Mouse (Mus musculus): ENCODE data around the gene D16Ertd472e. TPM values are rescaled to one million over a fixed set of nuclear protein-coding genes. Genes with fewer than 3 reads are reported as not detected.
A peak's percentile ranks its signal among the peaks of the same experiment; 100 is the strongest.

D16Ertd472e gene
- 10 to 100 TPM; 14.8 to 15.5 TPM for total RNA-seq (2021)
- long read RNA-seq, full-length matches to known transcripts: 3 of 5 reads
- long read RNA-seq, partial matches to known transcripts: 0 of 5 reads
- long read RNA-seq, other reads (novel, unspliced or antisense): 2 of 5 reads

- peak; percentile 79 to 85 for DNase-seq (ENCODE audit: low spot score in 2 of 2)
These were observed at the start of gene D16Ertd472e for GRCm38 (mm10) chr16:78576478-78577084. Gene D16Ertd472e (minus strand): TSS chr16:78576708.

DNA sequence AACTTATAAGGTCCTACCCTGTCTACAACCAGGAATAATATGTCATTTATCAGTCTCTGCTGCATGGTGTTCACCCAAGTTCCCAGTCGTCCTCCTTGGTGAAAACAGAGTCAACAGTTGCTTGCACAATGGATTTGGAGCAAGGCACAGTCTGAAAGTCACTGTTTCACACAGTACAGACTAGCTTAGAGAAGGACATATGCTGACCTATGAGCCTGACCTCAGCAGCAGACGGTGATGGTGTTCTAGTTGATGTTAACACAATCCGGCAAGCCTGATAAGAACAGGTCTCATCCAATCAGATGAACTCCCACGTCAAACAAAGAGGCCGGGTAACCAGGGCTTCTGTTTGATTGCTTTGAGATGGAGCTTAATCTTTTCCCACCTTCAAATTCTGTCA is 46.2 kb upstream of the D16Ertd472e start:
- DNase-seq (ENCODE audit: low spot score in 2 of 2): no peak

- DNase-seq (ENCODE audit: low spot score in 2 of 2): no peak
These were observed 42.9 kb upstream of the D16Ertd472e start for GRCm38 (mm10) chr16:78619386-78619785.

DNA sequence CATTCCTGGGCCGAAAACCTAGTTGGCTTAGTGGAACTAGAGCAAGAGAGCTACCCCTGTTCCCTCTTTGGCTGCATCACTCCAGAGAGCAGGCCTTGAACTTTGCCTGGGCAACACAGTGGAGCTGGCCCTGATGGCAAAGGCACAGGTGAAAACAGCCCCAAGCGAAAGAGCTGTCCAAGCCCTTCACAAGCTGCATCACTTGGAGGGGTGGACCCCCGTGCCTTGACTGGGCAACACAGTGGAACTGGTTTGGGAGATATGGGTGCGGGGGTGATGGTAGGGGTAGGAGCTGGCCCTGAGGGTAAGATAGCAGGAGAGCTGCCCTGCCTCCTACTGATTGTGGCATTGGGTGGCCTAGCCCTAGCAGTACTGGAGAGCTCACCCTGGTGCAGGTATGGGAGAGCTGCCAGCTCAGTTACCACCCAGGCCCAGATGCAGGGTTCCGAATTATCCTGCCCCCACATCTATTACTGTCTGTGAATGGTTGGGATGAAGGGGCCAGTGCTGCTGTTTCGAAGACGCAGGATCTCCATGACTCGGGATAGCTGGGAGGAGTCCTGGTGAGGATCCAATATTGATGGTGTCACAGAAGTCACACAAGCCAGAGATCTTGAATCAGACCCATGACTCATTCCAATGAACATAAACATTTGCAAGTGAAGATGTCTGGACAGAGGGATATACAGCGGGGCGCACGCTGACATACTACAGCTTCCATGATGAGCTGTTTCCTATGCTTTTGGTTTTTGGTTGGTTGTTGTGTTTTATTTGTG is 41.4 kb upstream of the D16Ertd472e start:
- no peak for DNase-seq (ENCODE audit: low spot score in 2 of 2)

GRCm38 (mm10) chr16:78606202-78606601 is 29.7 kb upstream of the D16Ertd472e start:
- no peak for DNase-seq (ENCODE audit: low spot score in 2 of 2)

- peak in 1 of 2 experiments; percentile 7 for DNase-seq (ENCODE audit: low spot score in 2 of 2)
These were observed 22.4 kb upstream of the D16Ertd472e start for GRCm38 (mm10) chr16:78598919-78599318.

DNA sequence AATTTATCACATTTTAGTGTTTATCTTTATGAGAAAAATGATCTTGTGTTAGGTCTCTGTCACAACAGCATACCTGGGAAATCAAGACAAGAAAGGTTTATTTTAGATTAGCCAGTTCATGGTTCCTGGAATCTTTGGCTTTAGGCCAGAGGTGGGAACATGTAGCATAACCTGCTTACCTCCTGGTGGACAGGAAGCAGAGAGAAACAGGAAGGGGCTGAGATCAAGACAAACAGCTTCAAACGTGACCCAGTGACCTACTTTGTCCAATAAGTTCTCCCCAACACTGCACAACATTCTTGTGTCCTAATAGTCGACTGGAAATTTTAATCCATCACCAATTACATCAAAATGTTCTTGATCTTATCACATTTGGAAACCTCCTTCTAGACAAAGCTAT is 19.9 kb upstream of the D16Ertd472e start:
- DNase-seq (ENCODE audit: low spot score in 2 of 2): no peak

DNA sequence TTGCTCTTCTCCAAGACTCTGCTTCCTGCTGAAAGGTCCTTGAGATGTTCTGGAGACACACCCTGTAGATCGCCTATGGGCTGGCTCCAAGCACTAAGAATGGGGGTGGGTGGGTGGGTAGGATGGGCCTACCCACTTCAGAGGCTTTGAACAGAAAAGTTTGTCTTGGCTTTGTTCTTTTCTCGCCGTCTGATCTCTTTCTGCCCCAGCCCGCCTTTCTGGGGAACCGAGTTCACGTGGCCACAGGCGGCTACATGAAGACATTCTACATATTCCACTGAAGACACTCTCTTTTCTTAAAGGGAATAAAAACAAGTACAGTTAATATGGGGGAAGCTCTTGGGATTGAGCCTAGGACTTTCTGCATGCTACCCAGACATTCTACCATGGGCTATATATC is 19.3 kb upstream of the D16Ertd472e start:
- no peak for DNase-seq (ENCODE audit: low spot score in 2 of 2)

DNA sequence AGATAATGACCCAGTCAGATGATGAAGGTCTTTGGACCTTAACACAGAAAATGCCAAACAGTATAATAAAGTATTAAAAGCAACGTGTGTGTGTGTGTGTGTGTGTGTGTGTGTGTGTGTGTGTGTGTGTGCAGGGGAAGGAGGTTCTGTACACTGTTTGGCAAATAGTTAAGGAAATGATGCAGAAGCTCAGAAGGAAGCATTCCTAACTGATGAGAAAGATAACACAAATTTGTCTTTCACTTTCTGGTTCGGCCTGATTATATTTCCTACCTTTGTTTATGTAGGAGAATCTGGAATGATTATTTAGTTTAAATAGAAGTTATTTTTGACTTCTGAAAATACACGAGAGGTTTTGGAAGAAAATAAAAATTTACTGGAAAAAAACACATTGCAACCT is 17.6 kb upstream of the D16Ertd472e start:
- DNase-seq (ENCODE audit: low spot score in 2 of 2): no peak

- DNase-seq (ENCODE audit: low spot score in 2 of 2): no peak
These were observed 14.6 kb upstream of the D16Ertd472e start for GRCm38 (mm10) chr16:78591130-78591529.

DNA sequence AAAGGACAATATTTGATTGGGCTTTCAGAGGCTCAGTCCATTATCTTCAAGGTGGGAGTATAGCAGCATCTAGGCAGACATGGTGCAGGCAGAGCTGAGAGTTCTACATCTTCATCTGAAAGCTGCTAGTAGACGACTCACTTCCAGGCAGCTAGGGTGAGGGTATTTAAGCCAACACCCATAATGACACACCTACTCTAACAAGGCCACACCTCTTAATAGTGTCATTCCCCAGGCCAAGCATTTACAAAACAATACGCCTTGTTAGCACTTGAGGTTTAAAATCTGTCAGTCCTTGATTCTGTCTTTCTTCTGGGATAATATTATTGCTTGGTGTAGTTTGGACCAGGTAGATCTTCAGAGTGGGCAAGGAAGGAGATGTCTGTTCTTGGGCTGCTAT is 12.3 kb upstream of the D16Ertd472e start:
- no peak for DNase-seq (ENCODE audit: low spot score in 2 of 2)

DNA sequence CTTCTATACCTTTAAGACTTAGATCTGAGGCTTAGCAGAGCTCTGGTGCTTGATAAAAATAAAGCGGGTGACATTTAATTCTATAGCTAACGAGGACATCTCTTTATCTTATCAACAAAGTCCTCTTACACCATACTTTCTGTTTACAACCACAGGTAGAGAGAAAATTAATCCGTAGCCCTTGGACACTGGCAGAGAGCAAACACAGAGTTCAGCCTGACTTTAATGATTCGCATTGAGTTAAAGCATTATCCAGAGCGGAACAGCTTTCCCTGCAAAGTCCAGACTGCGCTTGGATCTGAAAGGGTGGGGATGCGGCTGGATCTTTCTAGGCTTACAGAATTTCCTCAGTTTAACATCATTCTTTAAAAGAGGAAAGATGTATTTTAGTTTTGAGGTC is 10.1 kb upstream of the D16Ertd472e start:
- no peak for DNase-seq (ENCODE audit: low spot score in 2 of 2)

- no peak for DNase-seq (ENCODE audit: low spot score in 2 of 2)
These were observed 9.3 kb upstream of the D16Ertd472e start for GRCm38 (mm10) chr16:78585664-78586397.

- no peak for DNase-seq (ENCODE audit: low spot score in 2 of 2)
These were observed 8.7 kb upstream of the D16Ertd472e start for GRCm38 (mm10) chr16:78585163-78585562.

GRCm38 (mm10) chr16:78583968-78584367 is 7.5 kb upstream of the D16Ertd472e start:
- no peak for DNase-seq (ENCODE audit: low spot score in 2 of 2)

DNA sequence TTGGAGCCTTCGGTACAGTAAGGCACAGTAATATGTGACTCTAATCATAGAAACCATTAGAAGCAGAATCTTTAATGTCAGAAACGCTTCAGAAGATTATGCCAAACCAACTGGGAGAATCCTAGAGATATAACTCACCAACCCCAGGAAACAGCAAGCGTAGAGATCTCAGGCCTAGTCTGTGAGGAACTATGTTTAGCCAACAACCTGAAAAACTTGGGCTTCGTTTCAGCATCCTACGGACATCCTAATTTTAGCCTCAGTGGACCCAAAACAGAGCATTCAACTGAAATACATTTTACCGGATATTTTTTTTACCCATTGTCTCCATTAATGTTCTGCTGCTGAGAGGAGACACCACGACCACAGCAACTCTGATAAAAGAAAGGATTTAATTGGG is 3.9 kb upstream of the D16Ertd472e start:
- no peak for DNase-seq (ENCODE audit: low spot score in 2 of 2)

- DNase-seq (ENCODE audit: low spot score in 2 of 2): no peak
These were observed 2.9 kb upstream of the D16Ertd472e start for GRCm38 (mm10) chr16:78579386-78579785.

GRCm38 (mm10) chr16:78577085-78577671 is 670 bp upstream of the D16Ertd472e start:
- DNase-seq (ENCODE audit: low spot score in 2 of 2): no peak

DNA sequence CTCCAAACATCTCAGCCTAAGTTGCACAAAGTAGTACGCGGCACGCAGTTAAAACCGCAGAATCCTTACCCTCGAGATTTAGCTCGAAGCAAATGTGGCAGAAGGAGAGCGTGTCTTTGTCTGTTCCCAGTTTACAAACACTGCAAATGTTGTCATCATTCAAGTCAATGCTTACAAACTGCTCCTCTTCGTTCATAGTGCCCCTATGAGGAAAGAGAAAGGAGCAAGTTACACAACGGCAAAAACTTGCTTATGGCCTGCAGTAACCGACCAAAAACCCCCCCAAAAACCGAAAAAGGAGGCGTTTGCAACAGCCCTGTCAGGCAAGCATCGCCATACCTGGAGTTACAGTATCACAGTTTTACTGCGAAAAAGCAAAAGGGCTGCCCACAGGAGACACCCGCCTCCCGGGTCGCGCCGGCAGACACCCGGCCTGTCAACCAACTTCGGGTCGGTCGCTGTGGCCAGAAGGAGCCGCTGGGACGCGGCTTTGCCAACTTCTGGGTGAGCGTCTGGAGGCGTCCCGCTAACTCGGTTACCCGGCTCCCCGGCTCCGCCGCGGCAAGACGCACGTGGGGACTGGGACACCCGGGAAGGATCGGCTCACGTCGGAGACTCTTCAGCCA is 543 bp downstream of the D16Ertd472e start:
- DNase-seq (ENCODE audit: low spot score in 2 of 2): no peak

GRCm38 (mm10) chr16:78575190-78575851 is 1.2 kb downstream of the D16Ertd472e start:
- DNase-seq (ENCODE audit: low spot score in 2 of 2): no peak
